Mouse (Mus musculus) granulocyte monocyte progenitor cell, adult 5-6 weeks (primary cell): Measurements from ENCODE around the gene Ppox. TPM values are rescaled to one million over a fixed set of nuclear protein-coding genes. Genes with fewer than 3 reads are reported as not detected.

Experiments
- ATAC-seq: replicated peaks from 2 replicates; pipeline ENCODE4 v1.8.0; 2016; ENCODE audit warnings: mild to moderate bottlenecking, moderate TSS enrichment, inconsistent platforms; ENCODE audit not compliant: poor library complexity, severe bottlenecking
- total RNA-seq, 2 experiments: library from RNA; stranded (forward) in 1 of 2; stranded (reverse) in 1 of 2; fragments of 200-712, 200-1000 nt in 1 of 2; fragments of >200 nt in 1 of 2; fragmentation: Nextera tagmentation in 1 of 2; gene quantifications; 2 replicates each; pipeline ENCODE4 v1.2.3; 2014 to 2017

Ppox gene
- total RNA-seq, 2 experiments from 2014 or later = 22.5 to 25.3 TPM

DNA sequence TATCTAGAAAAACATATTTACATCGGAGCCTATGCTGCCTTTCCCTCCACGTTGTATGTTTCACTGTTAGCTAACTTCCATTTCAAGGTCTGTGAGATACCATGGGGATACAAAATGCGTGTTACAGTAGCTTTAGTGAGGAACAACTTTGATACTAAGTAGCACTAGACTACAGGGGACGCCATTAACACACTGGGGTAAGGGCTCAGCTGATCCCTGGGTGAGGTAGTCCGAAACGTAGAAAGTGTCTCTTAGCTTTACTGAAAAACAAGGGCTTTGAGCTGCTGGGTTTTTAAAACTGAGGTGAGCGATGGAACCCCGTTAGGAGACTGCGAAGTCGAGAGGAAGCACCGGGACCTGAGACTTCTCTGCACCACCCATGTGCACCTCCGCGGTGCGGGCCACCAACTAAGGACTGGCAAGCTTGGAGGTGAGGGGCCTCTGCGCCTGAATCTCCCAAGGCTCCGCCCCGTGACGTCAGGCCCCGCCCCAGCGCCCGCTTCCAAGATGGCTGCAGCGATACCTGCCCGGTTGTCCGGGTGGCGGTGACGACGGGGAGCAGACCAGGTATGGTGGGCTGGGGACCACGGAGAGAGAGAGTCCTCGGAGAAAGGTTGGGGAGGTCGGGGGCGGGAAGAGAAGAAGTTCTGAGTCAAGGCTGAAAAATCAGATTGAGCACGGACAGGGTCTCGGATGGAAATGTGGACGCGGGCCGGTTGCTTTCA is 11.0 kb downstream of the Ppox start, which contains the start of gene B4galt3:
Gene B4galt3, plus strand, starts transcription at position 481 of the 725 bp plus-strand sequence.
- ATAC-seq = peak; percentile 88

DNA sequence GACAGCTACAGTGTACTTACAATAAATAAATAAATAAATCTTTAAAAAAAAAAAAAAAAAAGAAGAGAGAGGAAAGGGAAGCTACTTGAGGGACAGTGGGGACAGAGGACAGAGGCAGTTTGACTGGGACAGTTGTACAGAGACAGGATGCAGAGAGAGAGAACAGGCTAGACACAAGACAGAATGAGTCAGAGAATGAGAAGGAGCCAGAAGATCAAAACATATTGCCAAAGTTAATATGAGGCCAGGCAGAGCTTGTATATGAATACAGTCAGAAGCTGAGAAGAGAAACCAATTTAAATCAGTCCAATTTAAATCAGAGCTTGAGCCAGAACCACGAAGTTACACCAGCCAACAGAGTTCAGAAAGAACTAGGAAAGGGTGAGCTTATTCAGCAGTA is 12.6 kb downstream of the Ppox start:
- no peak for ATAC-seq

DNA sequence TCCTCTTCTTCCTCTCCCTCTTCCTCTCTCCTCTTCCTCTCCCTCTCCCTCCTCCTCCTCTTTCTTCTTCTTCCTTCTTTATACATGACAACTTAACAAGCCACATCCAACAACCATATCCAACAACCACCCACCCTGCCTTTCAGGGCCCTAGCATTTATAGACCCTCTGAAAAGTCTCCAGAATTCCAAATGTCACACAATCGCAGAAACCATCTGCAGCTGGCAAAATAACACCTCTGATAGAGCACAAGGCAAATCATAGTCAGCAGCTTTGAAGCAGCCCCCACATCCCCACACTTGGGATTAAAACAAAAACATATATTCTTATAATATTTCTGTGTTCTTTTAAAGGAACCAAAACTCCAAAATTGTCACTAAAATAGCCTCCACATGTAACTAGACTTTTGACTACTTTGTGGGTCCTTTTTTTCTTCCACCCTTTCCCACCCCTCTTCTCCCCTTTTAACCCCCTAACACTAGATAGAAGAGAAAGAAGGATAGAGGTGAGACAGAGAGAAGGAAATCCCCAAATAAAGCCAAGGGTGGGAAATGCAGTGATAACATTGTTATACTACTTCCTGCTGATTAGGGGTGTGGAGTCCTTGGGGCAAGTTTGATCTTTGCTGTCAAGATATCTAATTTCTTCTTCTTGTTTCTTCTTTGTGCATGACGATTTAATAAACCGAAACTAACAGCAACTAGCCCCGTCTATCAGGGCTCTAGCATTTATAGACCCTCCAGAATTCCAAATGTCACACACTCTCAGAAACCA is 14.8 kb downstream of the Ppox start:
- no peak for ATAC-seq

DNA sequence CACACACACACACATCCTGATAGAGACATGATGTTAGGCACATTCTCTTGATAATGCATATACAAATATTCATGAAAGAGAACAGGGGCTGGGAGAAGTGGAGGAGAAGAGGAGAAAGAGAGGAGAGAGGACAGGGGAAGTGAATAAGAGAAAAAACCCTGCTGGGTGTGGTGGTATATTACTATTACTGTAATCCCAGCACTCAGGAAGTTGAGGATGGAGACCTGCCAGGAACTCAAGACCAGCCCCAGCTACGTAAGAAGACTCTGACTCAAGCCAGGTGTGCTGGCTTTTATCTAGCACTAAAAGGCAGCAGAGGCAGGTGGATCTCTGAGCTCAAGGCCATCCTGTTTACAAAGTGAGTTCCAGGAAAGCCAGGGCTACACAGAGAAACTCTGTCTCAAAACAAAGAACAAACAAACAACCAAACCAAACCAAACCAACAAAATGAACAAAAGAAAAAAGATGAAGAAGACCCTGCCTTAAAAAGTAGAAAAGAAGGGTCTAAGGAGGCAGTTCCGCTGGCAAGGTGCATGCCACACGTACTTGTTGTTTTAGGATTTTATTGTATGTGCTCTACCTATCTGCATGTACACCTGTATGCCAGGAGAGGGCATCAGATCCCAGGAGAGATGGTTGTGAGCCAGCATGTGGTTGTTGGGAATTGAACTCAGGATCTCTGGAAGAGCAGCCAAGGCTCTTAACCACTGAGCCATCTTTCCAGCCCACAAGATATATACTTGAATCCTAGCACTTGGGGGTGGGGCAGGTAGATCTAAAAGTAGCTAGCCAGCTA is 17.1 kb downstream of the Ppox start:
- peak; percentile 18; the same call in 1 of the 2 replicates for ATAC-seq

DNA sequence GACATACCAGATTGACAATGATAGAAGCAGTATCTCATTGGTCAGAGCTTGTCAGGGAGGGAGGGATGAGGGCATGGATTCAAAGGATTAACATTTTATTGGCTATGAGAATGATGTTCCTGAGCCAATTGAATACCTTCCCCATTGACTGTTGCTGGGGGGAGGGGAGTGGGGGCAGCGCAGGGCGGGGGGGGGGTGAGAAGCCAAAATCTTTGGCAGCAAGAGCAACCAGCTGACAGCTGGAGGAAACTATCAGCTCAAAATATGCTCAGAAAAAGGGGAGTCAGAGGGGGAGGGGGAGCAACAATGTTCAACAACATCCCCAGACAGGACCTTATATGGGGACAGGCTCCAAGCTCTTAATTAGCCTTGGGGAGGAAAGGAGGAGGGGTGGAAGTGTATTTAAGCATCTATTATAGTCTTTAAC is 17.8 kb downstream of the Ppox start:
- no peak for ATAC-seq

DNA sequence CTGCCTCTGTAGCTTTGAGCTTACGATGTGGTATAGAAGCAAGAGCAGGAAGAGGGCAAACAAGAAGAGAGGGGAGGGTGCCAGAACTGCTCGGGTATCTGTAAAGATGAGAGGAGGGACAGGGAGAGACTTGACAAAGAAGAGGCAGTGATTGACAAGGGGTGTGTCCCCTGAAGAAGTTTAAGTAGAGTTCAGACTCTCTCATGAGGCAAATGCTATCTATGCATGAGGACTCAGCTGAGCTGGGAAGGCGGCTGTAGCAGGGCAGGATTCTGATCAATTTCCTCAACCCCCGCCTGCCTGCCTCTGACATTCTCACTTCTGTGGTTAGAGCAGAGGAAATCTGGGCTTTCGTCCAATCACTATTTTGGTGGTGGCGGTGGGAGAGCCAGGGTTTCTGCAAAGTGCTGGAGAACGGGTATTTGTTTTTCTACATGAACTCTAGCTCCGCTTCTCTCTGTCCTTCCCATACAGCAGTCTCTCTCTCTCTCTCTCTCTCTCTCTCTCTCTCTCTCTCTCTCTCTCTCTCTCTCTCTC is 18.3 kb downstream of the Ppox start:
- ATAC-seq = peak; percentile 66

DNA sequence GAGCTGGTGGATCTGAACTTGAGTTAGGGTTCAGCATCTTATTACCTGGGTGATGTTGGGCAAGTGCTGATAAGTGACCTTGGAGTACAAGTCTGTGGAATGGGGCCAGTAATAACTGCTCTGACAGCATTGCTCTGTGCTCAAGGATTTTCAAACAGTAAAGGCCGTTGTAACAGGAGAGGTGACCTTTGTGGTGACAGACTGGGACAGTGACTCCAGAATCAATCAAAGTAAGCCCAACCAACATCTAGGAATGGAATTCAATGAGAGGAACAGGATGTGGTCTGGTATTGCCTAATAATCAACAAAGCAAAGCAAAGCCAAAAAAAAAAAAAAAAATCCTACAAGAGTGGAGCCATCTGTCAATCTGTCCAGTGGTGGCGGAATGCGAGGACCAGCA is 20.7 kb downstream of the Ppox start:
- ATAC-seq = peak; percentile 50

DNA sequence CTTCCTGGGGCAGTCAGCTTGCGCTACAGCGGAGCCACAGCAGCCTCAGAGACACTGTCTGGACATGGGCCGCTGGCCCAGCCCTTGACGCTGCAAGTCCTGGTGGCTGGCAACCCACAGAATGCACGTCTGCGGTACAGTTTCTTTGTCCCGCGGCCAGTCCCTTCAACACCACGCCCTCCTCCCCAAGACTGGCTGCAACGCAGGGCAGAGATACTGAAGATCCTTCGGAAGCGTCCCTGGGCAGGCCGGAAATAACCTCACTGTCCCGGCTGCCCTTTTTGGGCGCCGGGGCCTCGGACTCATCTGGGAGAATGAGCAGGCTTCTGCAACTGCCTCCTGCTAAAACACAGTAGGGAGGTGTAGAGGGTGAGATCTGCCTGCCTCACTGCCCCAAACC is 22.1 kb downstream of the Ppox start:
- no peak for ATAC-seq

DNA sequence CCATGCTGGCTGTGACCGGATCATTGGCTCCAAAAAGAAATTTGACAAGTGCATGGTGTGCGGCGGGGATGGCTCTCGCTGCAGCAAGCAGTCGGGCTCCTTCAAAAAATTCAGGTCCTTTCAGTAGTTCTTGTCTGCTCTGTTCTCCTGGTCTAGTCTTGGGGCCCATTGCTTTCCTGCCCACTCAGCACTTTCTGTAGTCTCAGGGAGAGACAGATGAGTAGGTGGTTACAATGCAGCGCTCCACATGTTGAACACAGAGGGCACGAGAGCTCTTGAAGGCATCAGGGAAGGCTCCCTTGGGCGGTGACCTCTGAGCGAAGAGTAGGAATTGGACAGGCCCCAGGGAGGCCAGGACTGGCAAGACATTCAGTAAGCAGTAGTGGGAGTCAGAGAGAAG is 23.2 kb downstream of the Ppox start:
- ATAC-seq = no peak

DNA sequence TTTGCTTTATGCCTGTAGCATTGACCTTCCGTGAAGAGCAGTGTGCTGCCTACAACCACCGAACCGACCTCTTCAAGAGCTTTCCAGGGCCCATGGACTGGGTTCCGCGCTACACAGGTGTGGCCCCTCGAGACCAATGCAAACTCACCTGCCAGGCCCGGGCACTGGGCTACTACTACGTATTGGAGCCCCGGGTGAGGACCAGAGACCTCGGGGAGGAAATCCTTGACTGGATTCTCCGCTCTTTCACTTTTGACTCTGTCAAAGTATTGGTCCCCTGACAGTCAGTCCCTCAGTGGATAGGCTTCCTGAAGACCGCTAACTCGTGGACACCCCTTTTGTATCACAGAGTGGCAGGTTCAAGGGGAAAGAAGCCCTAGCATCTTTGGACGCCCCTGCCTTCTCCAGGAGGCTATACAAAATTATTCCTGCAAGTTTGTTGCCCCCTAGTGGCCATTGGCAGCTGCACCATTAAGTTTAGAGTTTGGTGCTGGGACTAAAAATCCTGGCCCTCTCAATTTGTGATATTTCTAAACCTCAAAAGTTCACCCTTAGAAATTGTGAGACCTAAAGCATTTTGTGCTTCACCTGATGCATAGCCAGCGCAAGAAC is 23.9 kb downstream of the Ppox start:
- ATAC-seq = peak; percentile 39; the same call in 1 of the 2 replicates

DNA sequence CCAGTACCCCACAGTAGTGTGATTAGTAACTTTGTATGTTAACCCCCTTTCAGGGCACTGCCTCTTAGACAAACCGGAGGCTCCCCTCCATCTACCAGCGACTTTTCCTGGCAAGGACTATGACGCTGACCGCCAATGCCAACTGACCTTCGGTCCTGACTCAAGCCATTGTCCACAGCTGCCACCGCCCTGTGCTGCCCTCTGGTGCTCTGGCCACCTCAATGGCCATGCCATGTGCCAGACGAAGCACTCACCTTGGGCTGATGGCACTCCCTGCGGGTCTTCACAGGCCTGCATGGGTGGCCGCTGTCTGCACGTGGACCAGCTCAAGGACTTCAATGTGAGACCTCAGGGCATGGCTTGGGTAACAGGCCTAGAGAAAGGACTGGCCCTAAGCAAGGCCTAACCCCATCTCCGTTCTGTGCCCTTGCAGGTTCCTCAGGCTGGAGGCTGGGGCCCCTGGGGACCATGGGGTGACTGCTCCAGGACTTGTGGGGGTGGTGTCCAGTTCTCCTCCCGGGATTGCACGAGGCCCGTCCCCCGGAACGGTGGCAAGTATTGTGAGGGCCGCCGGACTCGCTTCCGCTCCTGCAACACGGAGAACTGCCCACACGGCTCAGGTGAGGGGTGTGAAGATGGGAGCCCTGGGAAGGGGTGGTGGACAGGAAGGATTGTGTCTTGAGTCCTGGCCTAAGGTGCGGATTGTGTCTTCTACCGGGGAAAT is 24.7 kb downstream of the Ppox start:
- ATAC-seq = no peak

DNA sequence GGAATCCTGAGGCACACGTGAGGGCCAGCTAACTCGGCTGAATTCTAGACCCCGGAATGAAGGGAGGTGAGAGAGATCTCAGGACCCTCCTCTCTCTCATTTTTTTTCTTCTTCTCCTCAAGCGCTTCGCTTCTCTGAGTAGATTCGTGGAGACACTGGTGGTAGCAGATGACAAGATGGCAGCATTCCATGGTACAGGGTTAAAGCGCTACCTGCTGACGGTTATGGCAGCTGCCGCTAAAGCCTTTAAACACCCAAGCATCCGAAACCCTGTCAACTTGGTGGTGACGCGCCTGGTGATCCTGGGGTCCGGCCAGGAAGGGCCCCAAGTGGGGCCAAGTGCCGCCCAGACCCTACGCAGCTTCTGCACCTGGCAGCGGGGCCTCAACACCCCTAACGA is 28.6 kb downstream of the Ppox start:
- no peak for ATAC-seq

DNA sequence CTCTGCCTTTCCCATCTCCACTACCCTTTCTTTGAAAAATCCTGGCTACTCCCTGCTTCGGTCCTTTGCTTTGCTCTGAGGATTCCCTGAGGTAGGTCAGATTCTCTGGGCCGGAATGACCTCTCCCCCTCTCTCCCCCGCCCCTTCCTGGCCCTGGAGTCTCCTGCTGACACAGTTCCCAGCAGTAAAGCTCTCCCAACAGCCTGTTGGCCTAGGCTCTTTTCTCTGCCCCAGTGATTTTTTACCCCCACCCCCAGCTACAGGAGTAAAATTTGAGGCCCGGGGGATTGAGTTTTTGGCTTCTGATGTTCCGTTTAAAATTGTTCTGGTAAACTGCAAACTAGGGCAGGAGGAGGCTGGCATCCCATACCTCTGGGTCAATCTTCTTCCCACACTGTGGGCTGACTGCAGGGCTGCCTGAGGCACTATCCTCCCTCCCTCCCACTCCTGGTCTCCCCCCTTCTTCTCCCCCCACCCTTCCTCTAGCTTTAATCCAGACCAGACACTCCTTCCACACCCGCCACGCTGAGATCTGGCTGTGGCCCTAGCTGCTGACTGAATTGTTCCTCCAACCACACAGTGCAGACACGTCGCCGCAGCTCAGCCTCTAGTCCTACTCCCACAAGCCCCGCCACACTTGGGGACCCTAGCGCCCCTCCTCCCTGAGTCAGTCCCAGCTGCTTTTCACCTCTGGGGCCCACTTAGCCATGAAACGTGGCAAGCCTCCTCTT is 29.2 kb downstream of the Ppox start:
- ATAC-seq = no peak

DNA sequence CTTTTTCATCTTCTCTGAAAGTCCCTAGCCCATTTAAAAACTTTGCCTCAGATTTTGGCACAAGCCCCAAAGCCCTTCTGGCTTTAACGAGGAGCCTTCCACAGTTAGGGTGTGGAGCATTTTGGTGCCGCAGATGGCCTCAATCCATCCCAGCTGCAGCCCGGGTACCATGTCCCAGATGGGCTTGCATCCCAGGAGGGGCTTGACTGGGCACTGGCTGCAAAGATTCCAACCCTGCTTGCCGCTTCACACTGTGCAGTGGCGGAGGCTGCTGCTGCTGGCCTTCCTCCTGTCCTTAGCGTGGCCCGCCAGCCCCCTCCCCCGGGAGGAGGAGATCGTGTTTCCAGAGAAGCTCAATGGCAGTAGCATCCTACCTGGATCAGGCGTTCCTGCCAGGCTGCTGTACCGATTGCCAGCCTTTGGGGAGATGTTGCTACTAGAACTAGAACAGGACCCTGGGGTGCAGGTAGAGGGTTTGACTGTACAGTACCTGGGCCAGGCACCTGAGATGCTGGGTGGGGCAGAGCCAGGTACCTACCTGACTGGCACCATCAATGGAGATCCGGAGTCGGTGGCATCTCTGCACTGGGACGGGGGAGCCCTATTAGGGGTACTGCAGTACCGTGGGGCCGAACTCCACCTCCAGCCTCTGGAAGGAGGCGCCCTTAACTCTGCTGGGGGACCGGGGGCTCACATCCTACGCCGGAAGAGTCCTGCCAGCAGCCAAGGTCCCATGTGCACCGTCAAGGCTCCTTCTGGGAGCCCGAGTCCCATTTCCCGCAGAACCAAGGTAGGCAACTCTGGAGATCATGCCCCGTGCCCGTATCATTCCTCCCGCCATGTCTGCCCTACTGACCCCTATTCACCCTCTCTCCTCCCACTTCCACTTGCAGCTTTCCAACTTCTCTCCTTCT is 30.0 kb downstream of the Ppox start, which contains the start of gene Ndufs2:
Gene Ndufs2, minus strand, starts transcription at position 709 of the 914 bp plus-strand sequence.
- ATAC-seq = no peak

DNA sequence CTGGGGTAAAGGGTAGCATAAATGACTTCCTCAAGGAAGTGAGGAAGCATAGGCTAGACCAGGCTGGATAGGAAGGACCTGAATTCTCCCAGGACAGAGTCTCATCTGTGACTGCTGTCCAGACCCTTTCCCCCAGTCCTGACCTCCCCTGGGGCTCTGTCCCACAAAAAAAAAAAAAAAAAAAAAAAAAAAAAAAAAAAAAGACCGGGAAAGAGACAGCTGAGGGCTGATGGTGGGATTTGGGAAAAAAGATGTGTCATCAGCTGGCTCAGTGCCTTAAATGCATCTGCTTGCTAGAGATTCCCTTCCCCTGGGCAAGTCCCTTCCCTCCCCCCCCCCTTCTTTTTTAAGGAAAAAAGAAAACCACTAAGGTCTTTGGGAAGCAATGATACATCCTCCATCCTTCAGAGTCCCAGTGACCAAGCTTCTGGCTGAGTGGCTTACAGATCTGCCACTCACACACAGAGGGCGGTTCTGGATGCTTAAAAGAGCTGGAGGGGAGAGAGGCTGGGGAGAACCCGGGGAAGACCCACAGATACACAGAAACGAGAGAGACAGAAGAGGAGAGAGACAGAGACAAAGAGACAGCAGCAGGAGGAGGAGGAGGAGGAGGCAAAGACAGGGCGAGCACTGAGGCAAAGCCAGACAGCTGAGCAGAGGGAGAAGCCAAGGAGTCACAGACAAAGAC is 30.9 kb downstream of the Ppox start, which contains the start of gene Adamts4:
Gene Adamts4, plus strand, starts transcription at position 509 of the 688 bp plus-strand sequence.
- no peak for ATAC-seq

DNA sequence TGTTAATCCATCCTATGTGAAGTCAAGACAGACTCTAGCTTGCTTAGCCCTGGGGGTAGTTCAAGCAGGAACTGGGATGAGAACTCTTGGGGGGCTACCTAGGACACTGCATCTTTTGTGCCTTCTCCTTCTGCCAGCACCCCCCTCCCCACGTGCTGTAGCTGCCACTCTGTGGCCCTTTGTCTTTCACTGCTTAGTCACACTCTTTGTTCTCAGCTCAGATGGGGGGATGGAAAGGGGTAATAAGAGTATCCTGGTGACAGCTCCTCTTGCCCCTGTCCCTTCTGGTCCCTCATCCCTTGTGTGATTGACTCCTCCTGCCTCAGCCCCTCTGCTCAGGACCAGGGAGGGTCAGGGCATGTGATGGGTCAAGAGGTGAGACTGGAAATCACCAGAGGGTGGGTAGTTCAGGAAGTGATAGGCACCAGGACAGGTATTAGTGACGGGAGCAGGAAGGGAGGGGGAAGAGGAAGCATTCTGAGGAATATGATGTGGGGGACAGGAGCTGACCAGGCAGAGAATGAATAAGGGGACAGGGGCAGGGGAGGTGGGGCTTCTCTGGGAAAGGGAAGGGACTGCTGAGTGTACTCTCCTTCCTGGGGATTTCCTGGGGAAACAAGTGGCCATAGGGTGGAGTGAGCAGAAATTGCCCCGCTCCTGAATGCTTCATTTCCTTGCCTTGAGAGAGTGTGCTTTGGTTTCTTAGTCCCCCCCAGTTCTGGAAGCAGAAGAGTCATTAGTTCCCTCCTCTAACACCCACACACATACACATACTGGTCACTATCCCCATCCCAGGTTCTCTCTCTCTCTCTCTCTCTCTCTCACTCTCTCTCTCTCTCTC is 32.4 kb downstream of the Ppox start:
- no peak for ATAC-seq
